Mouse (Mus musculus): Measurements from ENCODE around the gene Chrna9. TPM values are rescaled to one million over a fixed set of nuclear protein-coding genes. Genes with fewer than 3 reads are reported as not detected.

The Chrna9 gene
- polyA plus RNA-seq, 1 experiment from 2014 or later, result 0.29 TPM

- H3K9me3 ChIP-seq, result peaks cover 33% of the 10 kb centered on the region
- H3K36me3 ChIP-seq (replicated peaks), result no peaks in the 10 kb centered on the region
- H3K4me1 ChIP-seq, result no peaks in the 10 kb centered on the region
- H3K27me3 ChIP-seq (replicated peaks; ENCODE audit: low read depth, poor library complexity, severe bottlenecking), result no peaks in the 10 kb centered on the region
- no peak overlapping the region for H3K4me3 ChIP-seq
- no peak for DNase-seq (ENCODE audit: low spot score)
- WGBS, result 93% methylated on average over 9 of the region's 9 CpGs
- H3K27ac ChIP-seq (replicated peaks), result no peak overlapping the region
These were observed 31.9 kb upstream of the Chrna9 start for GRCm38 (mm10) chr5:65902811-65903210.

GRCm38 (mm10) chr5:65904476-65904875, 30.2 kb upstream of the Chrna9 start:
- Histone ChIP-seq H3K27me3 (replicated peaks; ENCODE audit: low read depth, poor library complexity, severe bottlenecking) (no peaks in the 10 kb centered on the region), H3K9me3 (peaks cover 33% of the 10 kb centered on the region), H3K4me3 (no peak overlapping the region), H3K4me1 (no peaks in the 10 kb centered on the region), H3K36me3 (replicated peaks) (no peaks in the 10 kb centered on the region), H3K27ac (replicated peaks) (no peak overlapping the region)
- 90% methylated on average over 4 of the region's 4 CpGs for WGBS
- DNase-seq (ENCODE audit: low spot score), result no peak

- Histone ChIP-seq H3K36me3 (replicated peaks) (no peaks in the 10 kb centered on the region), H3K27ac (replicated peaks) (no peak overlapping the region), H3K9me3 (peaks cover 22% of the 10 kb centered on the region), H3K27me3 (replicated peaks; ENCODE audit: low read depth, poor library complexity, severe bottlenecking) (no peaks in the 10 kb centered on the region), H3K4me3 (no peak overlapping the region), H3K4me1 (no peaks in the 10 kb centered on the region; the same call in 1 of the 2 replicates)
- WGBS, result 79% methylated on average over 2 of the region's 2 CpGs
- no peak for DNase-seq (ENCODE audit: low spot score)
These were observed 26.0 kb upstream of the Chrna9 start for GRCm38 (mm10) chr5:65908751-65909150.

GRCm38 (mm10) chr5:65909321-65909720, 25.4 kb upstream of the Chrna9 start:
- WGBS, result 92% methylated on average over 4 of the region's 4 CpGs
- no peak overlapping the region for H3K4me3 ChIP-seq

GRCm38 (mm10) chr5:65910398-65910797, 24.3 kb upstream of the Chrna9 start:
- Histone ChIP-seq H3K4me3 (no peak overlapping the region), H3K4me1 (no peaks in the 10 kb centered on the region; the same call in 1 of the 2 replicates), H3K27ac (replicated peaks) (no peak overlapping the region), H3K36me3 (replicated peaks) (no peaks in the 10 kb centered on the region), H3K9me3 (peaks cover 9% of the 10 kb centered on the region; the same call in 1 of the 2 replicates), H3K27me3 (replicated peaks; ENCODE audit: low read depth, poor library complexity, severe bottlenecking) (no peaks in the 10 kb centered on the region)
- 83% methylated on average over 4 of the region's 4 CpGs for WGBS
- DNase-seq (ENCODE audit: low spot score), result no peak

More at GRCm38 (mm10) chr5:65909321-65909720, 25.4 kb upstream of the Chrna9 start:
- no peaks in the 10 kb centered on the region for H3K27me3 ChIP-seq (replicated peaks; ENCODE audit: low read depth, poor library complexity, severe bottlenecking)
- no peaks in the 10 kb centered on the region; the same call in 1 of the 2 replicates for H3K4me1 ChIP-seq
- no peak overlapping the region for H3K27ac ChIP-seq (replicated peaks)
- H3K9me3 ChIP-seq, result peaks cover 19% of the 10 kb centered on the region
- H3K36me3 ChIP-seq (replicated peaks), result no peaks in the 10 kb centered on the region
- no peak for DNase-seq (ENCODE audit: low spot score)

GRCm38 (mm10) chr5:65911676-65912075, 23.0 kb upstream of the Chrna9 start:
- 83% methylated on average over 7 of the region's 7 CpGs for WGBS
- Histone ChIP-seq H3K36me3 (replicated peaks) (no peaks in the 10 kb centered on the region), H3K4me1 (no peaks in the 10 kb centered on the region; the same call in 1 of the 2 replicates), H3K27me3 (replicated peaks; ENCODE audit: low read depth, poor library complexity, severe bottlenecking) (no peaks in the 10 kb centered on the region), H3K27ac (replicated peaks) (no peak overlapping the region), H3K9me3 (peaks cover 2% of the 10 kb centered on the region; the same call in 1 of the 2 replicates), H3K4me3 (no peak overlapping the region)
- no peak for DNase-seq (ENCODE audit: low spot score)

- 80% methylated on average over 5 of the region's 5 CpGs for WGBS
- H3K9me3 ChIP-seq, result no peaks in the 10 kb centered on the region
- no peak overlapping the region for H3K27ac ChIP-seq (replicated peaks)
- DNase-seq (ENCODE audit: low spot score), result no peak
- no peak overlapping the region for H3K4me3 ChIP-seq
- no peaks in the 10 kb centered on the region for H3K36me3 ChIP-seq (replicated peaks)
- H3K4me1 ChIP-seq, result no peaks in the 10 kb centered on the region; the same call in 1 of the 2 replicates
- H3K27me3 ChIP-seq (replicated peaks; ENCODE audit: low read depth, poor library complexity, severe bottlenecking), result no peaks in the 10 kb centered on the region
These were observed 22.5 kb upstream of the Chrna9 start for GRCm38 (mm10) chr5:65912201-65912600.

GRCm38 (mm10) chr5:65913126-65913525, 21.6 kb upstream of the Chrna9 start:
- Histone ChIP-seq H3K4me3 (no peak overlapping the region), H3K27me3 (replicated peaks; ENCODE audit: low read depth, poor library complexity, severe bottlenecking) (no peaks in the 10 kb centered on the region), H3K27ac (replicated peaks) (no peak overlapping the region), H3K9me3 (no peaks in the 10 kb centered on the region), H3K36me3 (replicated peaks) (no peaks in the 10 kb centered on the region), H3K4me1 (peaks cover under 1% of the 10 kb centered on the region; the same call in 1 of the 2 replicates)
- WGBS, result 91% methylated on average over 9 of the region's 9 CpGs
- no peak for DNase-seq (ENCODE audit: low spot score)

- no peaks in the 10 kb centered on the region for H3K27me3 ChIP-seq (replicated peaks; ENCODE audit: low read depth, poor library complexity, severe bottlenecking)
- WGBS, result 92% methylated on average over 7 of the region's 7 CpGs
- peaks cover 12% of the 10 kb centered on the region for H3K4me1 ChIP-seq
- DNase-seq (ENCODE audit: low spot score), result no peak
- no peaks in the 10 kb centered on the region for H3K36me3 ChIP-seq (replicated peaks)
- no peak overlapping the region for H3K27ac ChIP-seq (replicated peaks)
- no peaks in the 10 kb centered on the region for H3K9me3 ChIP-seq
- H3K4me3 ChIP-seq, result no peak overlapping the region
These were observed 20.4 kb upstream of the Chrna9 start for GRCm38 (mm10) chr5:65914342-65914741.

- peaks cover 13% of the 10 kb centered on the region for H3K4me1 ChIP-seq
- no peaks in the 10 kb centered on the region for H3K27me3 ChIP-seq (replicated peaks; ENCODE audit: low read depth, poor library complexity, severe bottlenecking)
- H3K4me3 ChIP-seq, result no peak overlapping the region
- no peaks in the 10 kb centered on the region for H3K36me3 ChIP-seq (replicated peaks)
- no peak for DNase-seq (ENCODE audit: low spot score)
- 86% methylated on average over 5 of the region's 5 CpGs for WGBS
- H3K9me3 ChIP-seq, result no peaks in the 10 kb centered on the region
- no peak overlapping the region for H3K27ac ChIP-seq (replicated peaks)
These were observed 17.8 kb upstream of the Chrna9 start for GRCm38 (mm10) chr5:65916930-65917329.

GRCm38 (mm10) chr5:65918601-65919000, 16.1 kb upstream of the Chrna9 start:
- Histone ChIP-seq H3K27me3 (replicated peaks; ENCODE audit: low read depth, poor library complexity, severe bottlenecking) (no peaks in the 10 kb centered on the region), H3K4me1 (peaks cover 13% of the 10 kb centered on the region), H3K36me3 (replicated peaks) (no peaks in the 10 kb centered on the region), H3K9me3 (no peaks in the 10 kb centered on the region), H3K4me3 (no peak overlapping the region), H3K27ac (replicated peaks) (no peak overlapping the region)
- WGBS, result 85% methylated on average over 3 of the region's 3 CpGs
- no peak for DNase-seq (ENCODE audit: low spot score)

GRCm38 (mm10) chr5:65919326-65919725, 15.4 kb upstream of the Chrna9 start:
- Histone ChIP-seq H3K4me3 (no peak overlapping the region), H3K27me3 (replicated peaks; ENCODE audit: low read depth, poor library complexity, severe bottlenecking) (no peaks in the 10 kb centered on the region), H3K36me3 (replicated peaks) (no peaks in the 10 kb centered on the region), H3K27ac (replicated peaks) (no peak overlapping the region), H3K9me3 (no peaks in the 10 kb centered on the region), H3K4me1 (peaks cover 13% of the 10 kb centered on the region)
- WGBS, result 81% methylated on average over 12 of the region's 12 CpGs
- DNase-seq (ENCODE audit: low spot score), result no peak

GRCm38 (mm10) chr5:65919904-65920303, 14.8 kb upstream of the Chrna9 start:
- H3K27ac ChIP-seq (replicated peaks), result no peak overlapping the region
- peaks cover 13% of the 10 kb centered on the region for H3K4me1 ChIP-seq
- no peak overlapping the region for H3K4me3 ChIP-seq
- no peaks in the 10 kb centered on the region for H3K9me3 ChIP-seq
- H3K36me3 ChIP-seq (replicated peaks), result no peaks in the 10 kb centered on the region
- no peak for DNase-seq (ENCODE audit: low spot score)
- H3K27me3 ChIP-seq (replicated peaks; ENCODE audit: low read depth, poor library complexity, severe bottlenecking), result no peaks in the 10 kb centered on the region
- 92% methylated on average over 3 of the region's 3 CpGs for WGBS
